Mouse (Mus musculus) midbrain, embryonic 16.5 days (tissue): ENCODE results near the gene Lrrc56. TPM values are rescaled to one million over a fixed set of nuclear protein-coding genes. Genes with fewer than 3 reads are reported as not detected.

Experiments
- ATAC-seq: fragments of 200-750 bp; cut with Nextera tagmentation; 2 replicates; pipeline ENCODE4 v1.8.0; 2017; ENCODE audit warnings: moderate TSS enrichment
- H3K27ac ChIP-seq: fragments of 300-500 bp; sonication (generic); 2 replicates; pipeline ENCODE4 v1.5.1; 2014; ENCODE audit warnings: mild to moderate bottlenecking, low read length, mixed read lengths
- H3K27me3 ChIP-seq: fragments of 300-500 bp; sonication (generic); 2 replicates; pipeline ENCODE4 v1.6.1; 2014; ENCODE audit warnings: low read depth, low read length, mixed read lengths; ENCODE audit not compliant: control insufficient read depth, insufficient read depth
- H3K36me3 ChIP-seq: fragments of 300-500 bp; sonication (generic); 2 replicates; pipeline ENCODE4 v1.6.1; 2014; ENCODE audit warnings: mild to moderate bottlenecking, low read length, moderate library complexity, mixed read lengths; ENCODE audit not compliant: control insufficient read depth, insufficient read depth
- H3K4me1 ChIP-seq: fragments of 300-500 bp; sonication (generic); 2 replicates; pipeline ENCODE4 v1.6.1; 2014; ENCODE audit warnings: mild to moderate bottlenecking, low read length, mixed read lengths; ENCODE audit not compliant: control insufficient read depth, insufficient read depth
- H3K4me2 ChIP-seq: fragments of 300-500 bp; sonication (generic); 2 replicates; pipeline ENCODE4 v1.6.1; 2014; ENCODE audit warnings: mild to moderate bottlenecking, low read length, mixed read lengths
- H3K4me3 ChIP-seq: fragments of 300-500 bp; sonication (generic); 2 replicates; pipeline ENCODE4 v1.5.1; 2014; ENCODE audit warnings: low read depth, mild to moderate bottlenecking, low read length, moderate library complexity, mixed read lengths
- H3K9ac ChIP-seq: fragments of 300-500 bp; sonication (generic); 2 replicates; pipeline ENCODE4 v1.6.1; 2014; ENCODE audit warnings: low read depth, low read length, mixed read lengths
- H3K9me3 ChIP-seq: fragments of 300-500 bp; sonication (generic); replicated peaks from 2 replicates; pipeline ENCODE4 v1.6.1; 2014; ENCODE audit warnings: mild to moderate bottlenecking, low read length, mixed read lengths; ENCODE audit not compliant: control insufficient read depth, poor library complexity, severe bottlenecking
- WGBS: fragments of 180-500 bp; shearing (Covaris S2); extraction: QIAGEN DNeasy Blood & Tissue Kit; methylation state at CpG from one replicate; pipeline ENCODE4 v1.1.7; 2014; 5-methylcytosine and 5-hydroxymethylcytosine counted together
- polyA plus RNA-seq: library from polyadenylated mRNA; unstranded; fragments of >200 nt; fragmentation: Nextera tagmentation; extraction: Ambion mirVana; gene quantifications from 2 replicates; pipeline ENCODE4 v1.2.1, GENCODE M21; 2015

Gene Lrrc56
- polyA plus RNA-seq, 1 experiment from 2014 or later, result 12.7 TPM

DNA sequence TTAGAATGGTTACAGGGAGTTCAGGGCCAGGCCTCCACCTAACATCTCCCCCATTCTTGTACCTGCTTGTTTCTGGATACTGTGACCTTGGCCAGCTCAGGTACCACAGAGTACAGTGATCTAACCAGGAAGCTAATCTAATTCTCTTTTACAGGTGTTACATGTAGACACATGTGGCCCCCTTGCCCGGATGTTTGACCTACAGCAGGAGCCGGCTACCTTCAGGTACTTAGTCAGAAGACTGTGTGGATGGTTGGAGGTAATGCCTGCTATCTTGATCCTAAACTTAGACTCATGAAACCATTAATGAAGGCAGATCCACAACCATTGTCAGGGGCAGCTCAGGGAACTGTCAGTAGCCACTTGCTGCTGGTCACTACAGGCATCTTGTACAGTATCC lies 1.8 kb downstream of the Lrrc56 start:
- Histone ChIP-seq H3K4me3 (no peak overlapping the region), H3K27me3 (no peaks in the 10 kb centered on the region), H3K36me3 (peaks cover 16% of the 10 kb centered on the region), H3K9me3 (no peaks in the 10 kb centered on the region), H3K4me2 (peak overlapping the region; percentile 99), H3K27ac (no peak overlapping the region), H3K9ac (no peak overlapping the region), H3K4me1 (peaks cover 30% of the 10 kb centered on the region)
- ATAC-seq, result no peak
- WGBS, result 100% methylated on average over 2 of the region's 2 CpGs

DNA sequence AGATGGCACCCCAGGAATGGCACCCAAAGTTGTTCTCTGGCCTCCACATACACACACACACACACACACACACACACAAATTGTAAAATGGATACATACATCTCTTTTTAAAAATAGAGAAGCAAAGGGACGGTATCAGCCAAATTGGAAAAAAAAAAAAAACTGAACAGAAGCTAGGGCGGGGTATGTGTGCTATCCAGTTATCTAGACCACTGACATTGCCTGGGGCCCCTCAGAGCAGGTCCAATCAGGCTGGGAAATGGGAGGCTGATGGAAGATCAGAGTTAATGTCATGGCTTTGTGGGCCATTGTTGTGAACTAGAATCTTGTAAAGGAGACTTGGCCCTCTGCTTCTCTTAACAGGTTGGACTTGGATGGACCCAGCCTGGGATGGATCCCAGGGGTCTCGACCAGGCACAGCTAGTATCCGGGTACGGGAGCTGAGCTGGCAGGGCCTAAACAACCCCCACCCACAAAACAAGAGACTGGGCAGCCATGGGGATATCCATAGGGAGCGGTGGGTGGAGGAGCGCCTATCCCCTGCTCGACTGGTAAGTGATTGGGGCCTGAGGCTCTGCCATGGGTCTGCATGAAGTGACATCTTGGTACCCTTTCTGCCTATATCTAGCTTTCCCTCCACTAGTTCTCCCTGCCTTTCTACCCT lies 2.8 kb downstream of the Lrrc56 start:
- 90% methylated on average over 8 of the region's 8 CpGs for WGBS
- H3K4me3 ChIP-seq, result no peak overlapping the region
- H3K36me3 ChIP-seq, result peaks cover 6% of the 10 kb centered on the region
- H3K4me2 ChIP-seq, result no peak overlapping the region
- H3K27ac ChIP-seq, result no peak overlapping the region
- no peaks in the 10 kb centered on the region for H3K9me3 ChIP-seq
- no peak overlapping the region for H3K9ac ChIP-seq
- no peak for ATAC-seq
- H3K4me1 ChIP-seq, result peaks cover 29% of the 10 kb centered on the region
- H3K27me3 ChIP-seq, result no peaks in the 10 kb centered on the region

DNA sequence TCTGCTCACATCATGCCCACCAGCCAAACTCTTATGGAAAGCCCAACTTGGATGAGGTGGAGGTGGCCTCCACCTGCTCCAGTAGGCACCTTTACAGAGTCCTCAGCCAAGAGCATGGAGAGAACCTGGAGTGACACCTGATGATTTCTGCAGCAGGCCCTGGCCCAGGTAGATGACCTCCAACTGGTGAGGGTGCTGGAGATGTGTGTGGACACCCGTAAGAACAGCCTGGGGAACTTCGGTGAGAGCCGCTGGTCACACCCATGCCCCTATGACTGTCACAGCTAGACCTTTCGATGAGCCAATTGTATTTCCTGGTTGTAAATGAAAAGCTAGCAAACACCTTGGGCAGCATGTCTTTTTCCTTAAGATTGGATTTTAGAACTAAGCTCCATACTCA lies 4.2 kb downstream of the Lrrc56 start:
- no peaks in the 10 kb centered on the region for H3K27me3 ChIP-seq
- H3K4me3 ChIP-seq, result no peak overlapping the region
- no peak overlapping the region for H3K27ac ChIP-seq
- H3K36me3 ChIP-seq, result no peaks in the 10 kb centered on the region
- H3K9ac ChIP-seq, result no peak overlapping the region
- peaks cover 16% of the 10 kb centered on the region for H3K4me1 ChIP-seq
- H3K9me3 ChIP-seq, result no peaks in the 10 kb centered on the region
- 93% methylated on average over 4 of the region's 4 CpGs for WGBS
- no peak for ATAC-seq
- no peak overlapping the region for H3K4me2 ChIP-seq

DNA sequence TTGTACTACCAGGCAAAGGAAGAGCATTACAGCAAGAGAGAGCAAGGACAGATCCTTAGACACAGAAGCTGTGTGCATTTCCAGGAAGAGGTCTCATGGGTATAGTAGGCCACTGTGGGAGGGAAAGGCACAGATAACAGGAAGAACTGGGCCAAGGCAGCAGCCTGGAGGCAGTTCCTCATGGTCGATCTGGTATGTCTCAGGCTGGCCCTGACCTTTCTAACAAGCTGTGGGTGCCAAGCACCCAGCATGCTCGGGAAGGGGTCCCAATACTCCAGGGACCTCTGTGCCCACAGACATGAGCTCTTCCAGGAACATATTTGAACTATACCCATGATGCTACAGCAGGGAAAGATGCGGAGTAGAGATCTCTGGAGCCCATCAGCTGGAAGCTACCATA lies 10.6 kb downstream of the Lrrc56 start:
- Histone ChIP-seq H3K4me1 (no peaks in the 10 kb centered on the region), H3K4me3 (no peak overlapping the region), H3K9ac (no peak overlapping the region), H3K4me2 (no peak overlapping the region), H3K36me3 (no peaks in the 10 kb centered on the region), H3K9me3 (no peaks in the 10 kb centered on the region), H3K27me3 (no peaks in the 10 kb centered on the region), H3K27ac (no peak overlapping the region)
- WGBS, result 83% methylated on average over 3 of the region's 3 CpGs
- no peak for ATAC-seq

DNA sequence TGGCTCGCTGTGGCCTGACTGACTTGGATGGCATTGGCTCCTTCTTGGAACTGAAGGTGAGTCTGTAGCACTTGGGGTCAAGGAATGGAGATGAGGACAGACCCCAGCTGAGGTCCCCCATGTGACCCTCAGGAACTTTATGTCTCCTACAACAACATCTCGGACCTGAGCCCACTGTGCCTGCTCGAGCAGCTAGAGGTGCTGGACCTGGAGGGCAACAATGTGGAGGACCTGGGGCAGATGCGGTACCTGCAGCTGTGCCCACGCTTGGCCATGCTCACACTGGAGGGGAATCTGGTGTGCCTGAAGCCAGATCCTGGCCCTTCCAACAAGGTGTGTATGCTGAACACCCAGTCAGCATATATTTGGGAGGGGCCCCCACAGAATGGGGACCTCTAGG lies 11.5 kb downstream of the Lrrc56 start:
- WGBS, result 91% methylated on average over 5 of the region's 5 CpGs
- H3K9me3 ChIP-seq, result no peaks in the 10 kb centered on the region
- no peak for ATAC-seq

DNA sequence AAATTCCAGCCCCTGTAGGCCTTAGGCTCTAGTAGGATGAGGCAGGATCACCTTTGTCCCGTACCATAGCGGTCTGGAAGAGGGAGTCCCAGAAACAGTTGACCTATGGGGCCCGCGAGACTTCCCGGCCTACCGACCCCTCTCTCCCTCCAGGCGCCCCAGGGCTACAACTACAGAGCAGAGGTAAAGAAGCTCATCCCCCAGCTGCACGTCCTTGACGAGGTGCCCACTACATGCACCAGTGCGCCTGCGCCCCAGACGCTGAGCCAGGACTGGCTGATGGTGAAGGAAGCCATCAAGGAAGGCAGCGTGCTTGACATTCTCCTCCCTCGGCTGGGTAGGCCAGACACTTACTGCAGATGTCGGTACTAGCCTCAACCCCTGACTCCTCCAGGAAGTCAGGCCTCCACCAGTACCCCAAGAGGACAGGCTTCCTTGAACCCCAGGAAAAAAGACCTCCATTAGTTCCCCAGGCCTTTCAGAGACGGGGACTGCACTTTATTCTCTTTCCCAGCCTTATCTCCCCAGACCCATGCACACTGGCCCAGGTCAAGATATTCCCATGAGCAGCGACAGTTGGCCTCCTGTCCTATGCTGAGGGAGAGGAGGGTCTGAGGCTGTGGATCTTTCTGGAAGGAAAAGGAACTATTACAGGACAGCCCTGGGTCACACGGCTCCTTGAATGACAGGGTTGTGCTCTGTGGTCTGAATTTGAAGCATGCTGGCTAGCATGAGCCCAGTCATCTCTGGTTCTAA lies 12.4 kb downstream of the Lrrc56 start:
- no peaks in the 10 kb centered on the region for H3K9me3 ChIP-seq
- no peaks in the 10 kb centered on the region for H3K27me3 ChIP-seq
- H3K36me3 ChIP-seq, result no peaks in the 10 kb centered on the region
- ATAC-seq, result no peak
- H3K4me2 ChIP-seq, result no peak overlapping the region
- WGBS, result 96% methylated on average over 17 of the region's 18 CpGs
- no peaks in the 10 kb centered on the region for H3K4me1 ChIP-seq
- no peak overlapping the region for H3K4me3 ChIP-seq
- H3K27ac ChIP-seq, result no peak overlapping the region
- no peak overlapping the region for H3K9ac ChIP-seq

More for the DNA sequence above, 11.5 kb downstream of the Lrrc56 start:
- Histone ChIP-seq H3K27ac (no peak overlapping the region), H3K4me3 (no peak overlapping the region), H3K36me3 (no peaks in the 10 kb centered on the region), H3K27me3 (no peaks in the 10 kb centered on the region), H3K9ac (no peak overlapping the region), H3K4me2 (no peak overlapping the region), H3K4me1 (no peaks in the 10 kb centered on the region)

DNA sequence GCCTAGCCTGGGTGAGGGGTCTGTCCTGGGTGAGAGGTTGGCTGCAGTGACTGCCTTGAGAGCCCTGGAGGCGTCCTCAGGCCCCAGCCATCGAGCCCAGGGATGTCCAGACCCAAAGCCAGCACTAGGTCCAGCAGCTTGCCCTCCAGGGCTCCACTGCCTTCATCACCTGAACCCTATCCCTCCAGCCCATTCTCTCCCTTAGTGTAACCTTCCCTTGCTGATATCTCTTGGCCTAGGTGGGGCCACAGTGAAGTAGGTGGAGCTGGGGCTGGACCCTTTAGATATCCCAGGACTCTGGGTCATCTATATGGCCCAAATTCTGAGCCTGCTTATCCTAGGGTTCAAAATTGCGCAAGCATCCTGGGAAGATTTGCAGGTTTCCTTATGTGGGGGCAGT lies 15.6 kb downstream of the Lrrc56 start:
- no peak overlapping the region for H3K4me3 ChIP-seq
- H3K4me1 ChIP-seq, result no peaks in the 10 kb centered on the region
- H3K27me3 ChIP-seq, result no peaks in the 10 kb centered on the region
- no peak for ATAC-seq
- WGBS, result 66% methylated on average over 3 of the region's 3 CpGs
- no peak overlapping the region for H3K9ac ChIP-seq
- H3K36me3 ChIP-seq, result no peaks in the 10 kb centered on the region
- no peaks in the 10 kb centered on the region for H3K9me3 ChIP-seq
- no peak overlapping the region for H3K4me2 ChIP-seq
- no peak overlapping the region for H3K27ac ChIP-seq

DNA sequence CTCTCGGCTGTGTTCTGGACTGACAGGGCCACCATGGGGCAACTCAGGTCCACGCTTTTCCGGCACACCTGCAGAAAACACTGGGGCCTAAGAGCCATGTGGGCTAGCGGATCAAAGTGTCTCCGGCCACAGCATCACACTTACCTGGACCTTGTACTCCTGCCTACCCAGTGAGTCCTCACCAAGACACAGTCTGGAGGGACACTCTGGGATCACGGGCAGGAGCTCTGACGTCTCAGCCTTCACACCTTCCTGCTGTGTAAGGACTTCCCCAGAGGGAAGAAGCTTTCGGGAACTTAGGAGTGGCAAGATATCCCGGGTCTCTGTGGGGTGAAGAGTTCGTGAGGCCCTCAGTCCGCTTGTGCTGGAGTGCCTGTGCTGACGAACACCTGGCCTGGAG lies 16.2 kb downstream of the Lrrc56 start:
- H3K4me3 ChIP-seq, result no peak overlapping the region
- no peak for ATAC-seq
- H3K9ac ChIP-seq, result no peak overlapping the region
- H3K9me3 ChIP-seq, result no peaks in the 10 kb centered on the region
- H3K27ac ChIP-seq, result no peak overlapping the region
- H3K4me2 ChIP-seq, result no peak overlapping the region
- no peaks in the 10 kb centered on the region for H3K36me3 ChIP-seq
- peaks cover 3% of the 10 kb centered on the region for H3K4me1 ChIP-seq
- 87% methylated on average over 12 of the region's 12 CpGs for WGBS
- H3K27me3 ChIP-seq, result no peaks in the 10 kb centered on the region

DNA sequence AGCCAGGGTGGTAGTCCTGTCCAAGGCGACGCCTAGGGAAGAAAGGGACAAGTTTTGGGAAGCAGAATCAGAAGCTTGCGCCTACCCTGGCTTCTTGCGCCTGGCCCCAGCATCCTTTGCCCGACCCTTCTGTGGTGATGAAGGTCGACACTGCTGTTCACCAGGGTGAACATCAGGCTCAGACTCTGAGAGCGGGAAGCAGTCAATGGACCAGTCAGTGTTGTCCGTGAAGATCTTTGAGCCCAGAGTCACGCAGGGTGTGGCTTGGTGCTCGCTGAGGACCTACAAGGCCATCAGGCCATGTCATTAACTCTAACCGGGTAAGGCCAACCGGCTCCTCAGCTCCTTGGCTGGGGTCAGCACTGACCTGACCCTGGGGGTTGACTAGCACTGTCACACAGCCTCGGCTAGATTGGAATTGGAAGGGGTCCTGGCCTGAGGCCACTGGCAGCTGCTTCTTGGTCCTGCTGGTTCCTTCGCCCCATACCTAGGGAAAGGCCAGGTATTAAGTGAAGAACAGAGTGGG lies 16.7 kb downstream of the Lrrc56 start:
- Histone ChIP-seq H3K9me3 (no peaks in the 10 kb centered on the region), H3K9ac (no peak overlapping the region), H3K27me3 (no peaks in the 10 kb centered on the region), H3K27ac (no peak overlapping the region), H3K4me1 (peaks cover 4% of the 10 kb centered on the region), H3K36me3 (no peaks in the 10 kb centered on the region), H3K4me3 (no peak overlapping the region), H3K4me2 (no peak overlapping the region)
- WGBS, result 93% methylated on average over 14 of the region's 14 CpGs
- no peak for ATAC-seq
